Mouse (Mus musculus) urinary bladder, postnatal 25 days (tissue): ENCODE data around the gene Isca1.
"Not testable (repeated sequence)": the region's sequence is repeated elsewhere in the genome, so short reads cannot be mapped to it uniquely, and the experiment has no call there.

Source experiments
- DNase-seq: peaks from one replicate; pipeline ENCODE4 v3.0.0; 2022; ENCODE audit warnings: low spot score

Gene Isca1

GRCm38 (mm10) chr13:59746711-59747110 lies 22.9 kb downstream of the Isca1 start, which contains the start of gene 1700014D04Rik:
1700014D04Rik (minus strand) TSS chr13:59746752.
- no peak for DNase-seq

GRCm38 (mm10) chr13:59746164-59746563 lies 23.4 kb downstream of the Isca1 start:
- DNase-seq: no peak

- DNase-seq: no peak
Observed at GRCm38 (mm10) chr13:59745462-59745861, 24.1 kb downstream of the Isca1 start.

- no peak for DNase-seq
Observed at GRCm38 (mm10) chr13:59741697-59742096, 27.9 kb downstream of the Isca1 start.

- no peak for DNase-seq
Observed at GRCm38 (mm10) chr13:59741096-59741495, 28.5 kb downstream of the Isca1 start.

- DNase-seq: no peak
Observed at GRCm38 (mm10) chr13:59739397-59739796, 30.2 kb downstream of the Isca1 start.

- DNase-seq: no peak
Observed at GRCm38 (mm10) chr13:59738455-59738854, 31.2 kb downstream of the Isca1 start.

- no peak for DNase-seq
Observed at GRCm38 (mm10) chr13:59735190-59735589, 34.4 kb downstream of the Isca1 start.

- not testable (repeated sequence) for DNase-seq
Observed at GRCm38 (mm10) chr13:59734347-59734746, 35.3 kb downstream of the Isca1 start.

- DNase-seq: no peak
Observed at GRCm38 (mm10) chr13:59733936-59734335, 35.7 kb downstream of the Isca1 start.

GRCm38 (mm10) chr13:59731652-59732051 lies 38.0 kb downstream of the Isca1 start, which contains the start of gene Spata31d1d:
Spata31d1d (minus strand) TSS chr13:59731752.
- no peak for DNase-seq

- peak; percentile 77 for DNase-seq
Observed at GRCm38 (mm10) chr13:59728378-59729093, 41.1 kb downstream of the Isca1 start.

GRCm38 (mm10) chr13:59726139-59726867 lies 43.3 kb downstream of the Isca1 start:
- no peak for DNase-seq

- not testable (repeated sequence) for DNase-seq
Observed at GRCm38 (mm10) chr13:59722089-59722488, 47.5 kb downstream of the Isca1 start.

GRCm38 (mm10) chr13:59719475-59719874 lies 50.1 kb downstream of the Isca1 start:
- no peak for DNase-seq

GRCm38 (mm10) chr13:59718857-59719440 lies 50.7 kb downstream of the Isca1 start:
- DNase-seq: not testable (repeated sequence)

- DNase-seq: no peak
Observed at GRCm38 (mm10) chr13:59713710-59714109, 55.9 kb downstream of the Isca1 start.

GRCm38 (mm10) chr13:59711984-59712383 lies 57.6 kb downstream of the Isca1 start, which contains the start of gene Spata31d1b:
Spata31d1b (plus strand) TSS chr13:59712284.
- DNase-seq: not testable (repeated sequence)

- DNase-seq: no peak
Observed at GRCm38 (mm10) chr13:59710230-59710629, 59.4 kb downstream of the Isca1 start, which contains the start of gene Spata31d1a. Spata31d1a (minus strand) TSS chr13:59710330.
